Mouse (Mus musculus) mature B cell (primary cell): ENCODE measurements around the gene Snx25.
"Not testable (repeated sequence)": the region's sequence is repeated elsewhere in the genome, so short reads cannot be mapped to it uniquely, and the experiment has no call there.

Experiments
- in situ Hi-C: fragments of 300-500 bp; cut with MboI; formaldehyde crosslinking; loops from 2 replicates; pipeline ENCODE4 v1.14.3; 2019

Snx25 gene

DNA sequence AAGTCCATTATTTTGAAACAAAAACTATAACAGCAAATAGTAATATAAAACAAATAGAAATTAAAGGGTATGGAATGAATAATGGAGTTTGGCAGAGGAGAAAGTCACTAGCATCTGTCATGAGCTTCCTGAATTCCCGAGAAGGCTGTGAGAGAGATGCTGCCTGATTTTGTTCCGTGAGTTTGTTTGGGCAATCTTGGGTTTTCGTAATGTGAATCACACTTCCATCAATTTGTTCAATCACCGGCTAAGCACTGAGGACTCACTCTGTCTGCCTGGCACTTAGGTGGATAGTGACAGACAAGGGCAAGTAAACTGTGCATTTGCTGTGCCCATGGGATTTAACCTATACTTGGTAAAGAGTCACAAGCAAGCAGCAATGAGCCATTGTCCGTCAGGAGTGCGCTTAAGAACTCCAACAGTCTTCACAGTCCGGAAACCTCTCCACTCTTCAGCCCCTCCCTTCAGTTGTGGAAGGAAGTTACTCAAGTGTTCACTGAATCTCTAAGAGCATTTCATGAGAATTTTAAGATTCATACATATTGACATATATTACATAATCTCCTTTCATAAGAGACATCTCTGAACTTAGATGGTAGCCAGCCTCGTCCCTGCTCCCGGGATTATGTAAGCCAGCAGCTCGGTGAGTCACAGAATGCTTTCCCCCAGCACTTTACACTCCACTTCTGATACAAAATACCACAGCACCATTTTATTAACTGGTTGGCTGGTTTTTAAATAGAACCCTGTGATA lies 13.9 kb downstream of the Snx25 start:
- in situ Hi-C loops = no loop called here

DNA sequence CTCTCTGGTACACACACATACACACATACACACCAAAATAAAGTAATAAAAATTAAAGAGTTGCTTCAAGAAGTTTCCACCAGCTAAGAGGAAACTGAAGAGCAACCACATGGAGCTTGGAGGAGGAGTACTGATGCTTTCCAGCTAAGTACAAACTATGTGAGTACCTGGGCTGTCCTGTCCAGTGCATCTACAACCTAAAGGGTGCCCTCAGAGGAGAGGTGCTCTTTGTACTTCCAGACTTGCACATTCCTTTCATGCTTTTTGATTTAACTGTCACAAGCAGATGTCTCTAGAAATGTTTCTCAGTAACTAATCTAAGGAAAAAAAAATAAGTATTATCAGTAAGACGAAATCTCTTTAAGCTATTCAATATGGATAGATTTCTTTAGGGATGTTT lies 14.6 kb downstream of the Snx25 start:
- in situ Hi-C loops = no loop called here

DNA sequence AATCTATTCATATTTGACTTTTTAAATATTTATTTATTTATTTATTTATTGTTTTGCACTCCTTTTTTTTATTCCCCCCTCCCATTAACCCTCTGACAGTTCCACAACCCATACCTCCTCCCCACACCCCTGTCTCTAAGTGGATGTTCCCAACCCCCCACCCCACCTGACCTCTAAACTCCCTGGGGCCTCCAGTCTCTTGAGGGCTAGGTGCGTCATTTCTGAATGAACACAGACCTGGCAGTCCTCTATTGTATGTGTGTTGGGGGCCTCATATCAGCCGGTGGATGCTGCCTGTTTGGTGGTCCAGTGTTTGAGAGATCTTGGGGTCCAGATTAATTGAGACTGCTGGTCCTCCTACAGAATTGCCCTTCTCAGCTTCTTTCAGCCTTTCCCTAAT lies 16.4 kb downstream of the Snx25 start:
- in situ Hi-C loops = not testable (repeated sequence)

DNA sequence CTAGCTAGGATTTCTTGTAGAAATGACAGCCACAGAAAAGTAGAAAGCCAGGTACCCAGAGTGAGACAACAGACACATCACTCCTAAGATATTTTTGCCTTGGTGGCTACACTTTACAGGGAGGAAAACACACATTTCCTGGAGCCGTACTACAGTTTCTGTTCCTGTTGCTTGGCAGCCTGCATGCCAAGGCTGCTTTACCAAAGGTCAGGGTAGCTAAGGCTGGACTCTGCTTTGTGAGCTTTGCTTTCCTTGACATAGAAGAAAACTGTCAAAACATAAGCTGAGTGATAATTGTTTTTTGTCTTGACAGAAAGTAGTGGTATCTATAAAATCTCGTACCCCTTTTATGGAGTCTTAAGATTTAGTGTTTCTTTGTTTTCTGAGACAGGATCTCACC lies 21.5 kb downstream of the Snx25 start:
- in situ Hi-C loops = no loop called here

DNA sequence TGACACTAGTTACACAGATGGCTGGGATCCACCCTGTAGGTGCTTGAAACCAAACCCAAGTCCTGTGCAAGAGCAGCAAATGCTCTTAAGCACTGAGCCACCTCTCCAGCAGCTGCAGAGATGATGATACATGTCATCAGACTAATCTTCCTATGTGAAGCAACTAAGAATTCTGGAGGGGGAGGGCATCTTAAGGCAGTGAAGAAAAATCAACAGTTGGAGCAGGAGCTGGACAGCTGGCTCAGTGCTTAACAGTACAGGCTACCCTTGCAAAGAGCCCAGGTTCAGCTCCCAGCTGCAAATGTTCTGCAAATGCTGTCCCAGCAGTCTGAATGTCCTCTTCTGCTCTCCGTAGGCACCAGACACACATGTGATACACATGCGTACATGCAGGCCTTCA lies 29.5 kb downstream of the Snx25 start:
- in situ Hi-C loops = no loop called here

DNA sequence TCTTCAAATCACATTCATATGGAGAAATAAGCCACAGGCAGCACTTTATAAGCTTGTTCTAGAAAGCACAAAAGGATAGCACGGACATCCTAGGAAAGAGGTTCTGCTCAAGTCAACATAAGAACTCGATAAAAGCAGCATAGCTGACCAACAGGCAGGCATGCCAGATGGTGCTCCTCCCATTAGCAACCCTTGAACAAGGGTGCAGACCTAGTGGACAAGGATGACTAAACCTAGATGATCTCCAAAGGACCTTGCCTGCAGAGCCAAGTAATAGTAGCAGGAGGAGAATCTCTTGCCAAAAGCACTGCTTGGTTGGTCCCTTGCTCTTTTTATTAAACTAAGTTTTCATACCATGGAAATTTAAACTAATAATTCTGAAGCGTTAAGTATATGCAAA lies 32.8 kb downstream of the Snx25 start:
- in situ Hi-C loops = no loop called here

DNA sequence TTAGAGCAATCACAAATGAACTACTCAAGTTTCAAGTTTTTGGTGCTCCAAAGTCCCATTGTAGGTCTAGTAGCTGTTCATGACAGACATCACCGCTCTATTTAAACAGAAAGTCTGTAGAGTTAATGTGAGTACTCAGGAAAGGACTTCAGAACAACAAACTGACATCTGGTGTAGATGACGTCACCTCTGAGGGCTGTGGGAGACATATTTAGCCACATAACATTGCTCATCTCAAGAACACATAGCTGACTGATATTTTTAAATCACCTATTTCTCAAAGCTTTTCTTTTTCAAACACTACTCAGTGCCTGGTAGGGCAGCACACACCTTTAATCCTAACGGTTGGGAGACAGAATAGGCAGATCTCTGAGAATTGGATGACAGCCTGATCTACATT lies 34.8 kb downstream of the Snx25 start:
- in situ Hi-C loops = no loop called here

DNA sequence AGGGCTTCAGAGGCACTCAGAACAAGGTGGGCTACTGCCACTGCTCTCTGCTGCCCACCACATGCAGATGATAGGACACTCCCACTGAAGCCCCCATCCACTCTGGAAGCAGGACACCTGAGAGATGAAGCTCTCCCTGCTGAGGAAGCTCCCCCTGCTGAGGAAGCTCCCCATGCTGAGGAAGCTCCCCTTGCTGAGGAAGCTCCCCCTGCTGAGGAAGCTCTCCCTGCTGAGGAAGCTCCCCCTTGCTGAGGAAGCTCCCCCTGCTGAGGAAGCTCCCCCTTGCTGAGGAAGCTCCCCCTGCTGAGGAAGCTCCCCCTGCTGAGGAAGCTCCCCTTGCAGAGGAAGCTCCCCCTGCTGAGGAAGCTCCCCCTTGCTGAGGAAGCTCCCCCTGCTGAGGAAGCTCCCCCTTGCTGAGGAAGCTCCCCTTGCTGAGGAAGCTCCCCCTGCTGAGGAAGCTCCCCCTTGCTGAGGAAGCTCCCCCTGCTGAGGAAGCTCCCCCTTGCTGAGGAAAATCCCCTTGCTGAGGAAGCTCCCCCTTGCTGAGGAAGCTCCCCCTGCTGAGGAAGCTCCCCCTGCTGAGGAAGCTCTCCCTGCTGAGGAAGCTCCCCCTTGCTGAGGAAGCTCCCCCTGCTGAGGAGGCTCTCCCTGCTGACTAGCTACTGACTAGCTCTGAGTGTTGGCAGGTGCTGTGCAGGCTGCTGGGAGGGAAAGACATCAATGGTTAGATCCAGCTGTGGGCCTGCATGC lies 38.4 kb downstream of the Snx25 start:
- in situ Hi-C loops = not testable (repeated sequence)

DNA sequence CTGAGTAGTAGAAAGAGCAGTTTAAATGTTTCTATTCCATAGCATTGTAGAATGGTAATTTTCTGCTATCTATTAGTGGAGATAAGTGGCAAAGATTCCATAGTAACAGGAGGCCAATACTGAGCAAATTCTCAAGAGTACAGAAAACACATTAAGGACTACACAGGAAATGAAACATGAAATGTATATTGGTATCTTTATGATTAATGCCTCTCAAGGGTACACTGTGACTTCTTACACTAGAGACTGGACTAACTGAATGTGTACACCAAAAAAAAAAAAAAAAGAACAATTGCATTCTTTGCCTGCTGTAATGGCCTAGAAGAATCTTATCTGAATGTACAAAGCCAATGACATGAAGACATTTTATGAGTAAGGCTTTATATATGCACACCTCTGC lies 44.3 kb downstream of the Snx25 start:
- in situ Hi-C loops = no loop called here

DNA sequence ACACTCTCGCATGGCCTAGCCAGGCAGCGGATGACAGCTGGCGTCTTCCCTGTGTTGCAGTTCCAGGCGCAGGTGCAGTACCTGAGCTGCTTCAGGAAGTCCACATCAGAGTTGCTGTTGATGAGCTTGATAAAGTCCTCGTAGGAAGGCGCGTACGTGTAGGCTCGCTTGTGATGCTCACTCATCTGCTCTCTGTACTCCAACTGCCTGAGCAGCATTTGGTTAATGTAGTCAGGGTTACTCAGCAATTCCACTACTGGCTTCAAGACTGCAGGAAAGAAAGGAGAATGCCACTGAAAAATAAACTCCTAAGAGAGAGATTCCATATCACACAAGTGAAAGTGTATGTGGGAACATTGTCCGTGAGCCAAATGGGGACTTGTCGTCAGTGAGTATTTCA lies 48.5 kb downstream of the Snx25 start:
- in situ Hi-C loops = no loop called here

DNA sequence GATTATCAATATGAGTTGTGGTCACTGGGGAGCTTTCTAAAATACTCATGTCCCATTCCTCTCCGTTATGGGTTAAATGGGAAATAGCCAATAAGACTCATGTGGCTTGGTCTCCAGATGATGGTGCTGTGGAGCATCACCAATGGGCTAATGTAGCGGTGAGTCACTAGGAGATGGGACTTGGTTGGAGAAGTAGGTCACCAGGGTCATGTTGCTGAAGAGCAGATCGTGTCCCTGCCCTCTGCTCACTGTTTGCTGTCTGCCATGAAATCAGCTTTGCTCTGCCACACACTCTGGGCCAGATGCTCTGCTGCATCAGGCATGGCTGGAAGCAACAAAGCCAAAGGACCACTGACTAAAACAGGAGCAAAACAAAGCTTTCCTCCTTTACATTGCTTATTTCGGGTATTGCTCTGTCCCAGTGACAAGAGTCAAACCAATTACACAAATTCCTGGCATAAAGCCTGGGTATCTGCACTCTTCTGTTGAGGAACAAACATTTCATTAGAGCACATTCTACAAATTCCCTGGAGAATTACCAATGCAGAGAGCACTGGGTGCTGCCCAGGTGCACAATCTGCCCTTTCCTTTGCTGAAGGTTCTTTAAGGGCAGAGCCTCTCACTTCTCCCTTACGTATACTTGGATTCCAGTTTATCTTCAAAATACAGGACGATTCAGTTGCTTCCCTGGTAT lies 59.1 kb downstream of the Snx25 start:
- in situ Hi-C loops = no loop called here

DNA sequence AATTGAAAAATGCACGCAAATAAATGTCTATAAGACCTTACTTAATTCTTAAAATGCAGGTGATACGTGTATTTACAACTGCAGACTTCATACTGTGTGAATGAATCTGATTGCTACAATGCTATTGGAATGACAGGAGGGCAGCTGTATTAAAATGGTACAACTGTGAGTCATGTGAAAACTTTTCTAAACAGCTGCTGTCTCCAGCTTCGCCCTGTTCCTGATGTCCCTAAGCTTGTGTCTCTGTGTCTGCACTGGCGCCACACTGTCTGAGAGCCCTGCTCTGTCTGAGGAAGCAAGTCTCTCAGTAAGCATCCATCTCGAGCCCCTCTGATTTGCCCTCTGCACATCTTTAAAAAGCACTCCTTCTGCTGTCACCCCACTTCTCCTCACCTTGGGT lies 68.8 kb downstream of the Snx25 start:
- in situ Hi-C loops = no loop called here

DNA sequence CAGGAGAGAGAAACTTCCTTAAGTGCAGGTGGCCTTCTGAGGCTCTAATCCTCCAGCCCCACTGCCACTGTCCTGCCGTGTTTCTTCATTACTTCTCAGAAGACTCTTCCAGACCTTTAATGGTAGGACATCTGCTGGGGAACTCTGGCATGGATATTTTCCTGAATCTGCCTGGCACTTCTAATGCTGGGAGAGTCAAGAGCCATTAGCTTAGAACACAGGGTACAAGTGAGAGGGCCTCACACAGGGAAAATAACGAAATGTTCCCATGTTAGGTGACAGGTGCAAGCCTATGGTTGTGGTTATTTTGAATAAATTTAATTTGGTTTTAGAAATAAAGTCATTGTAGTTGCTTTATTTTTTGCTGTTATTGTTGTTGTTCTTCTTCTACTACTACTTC lies 70.9 kb downstream of the Snx25 start:
- in situ Hi-C loops = no loop called here

DNA sequence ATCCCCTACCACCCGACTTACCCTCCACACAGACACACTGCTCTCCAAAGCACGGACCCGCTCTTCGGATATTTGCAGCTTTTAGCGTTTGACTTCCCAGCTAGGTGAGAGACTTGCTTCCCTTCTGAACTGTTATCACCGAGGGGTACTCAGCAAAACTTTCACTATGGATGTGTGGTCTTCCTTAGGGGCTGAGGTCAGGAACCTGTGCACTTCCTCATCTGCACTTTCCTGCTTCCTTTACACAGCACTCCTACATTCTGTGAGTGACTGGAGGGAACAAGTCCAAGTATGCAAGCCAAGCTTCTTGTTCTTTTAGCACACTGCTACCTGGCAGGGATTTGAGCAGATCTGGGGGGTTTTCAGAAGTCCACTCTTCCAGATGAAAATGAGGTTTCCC lies 73.1 kb downstream of the Snx25 start:
- in situ Hi-C loops = no loop called here

DNA sequence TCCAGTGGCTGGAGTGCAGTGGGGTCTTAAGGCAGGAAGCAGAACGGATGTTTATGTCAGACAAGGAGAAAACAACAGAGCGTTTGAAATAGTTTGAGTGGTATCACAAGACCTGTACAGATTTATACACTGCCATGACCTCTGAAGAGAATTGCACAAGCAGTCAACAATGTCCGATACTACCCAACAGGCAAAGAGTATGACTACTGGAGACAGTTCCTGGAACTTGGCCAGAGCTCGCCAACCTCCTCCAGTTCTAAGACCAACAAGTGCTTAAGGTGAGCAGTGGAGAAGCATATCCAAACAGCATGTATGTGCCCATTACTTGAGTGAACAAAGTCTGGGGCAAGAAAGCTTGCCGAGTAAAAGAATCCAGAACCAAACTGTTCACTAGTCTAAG lies 76.7 kb downstream of the Snx25 start:
- in situ Hi-C loops = no loop called here

DNA sequence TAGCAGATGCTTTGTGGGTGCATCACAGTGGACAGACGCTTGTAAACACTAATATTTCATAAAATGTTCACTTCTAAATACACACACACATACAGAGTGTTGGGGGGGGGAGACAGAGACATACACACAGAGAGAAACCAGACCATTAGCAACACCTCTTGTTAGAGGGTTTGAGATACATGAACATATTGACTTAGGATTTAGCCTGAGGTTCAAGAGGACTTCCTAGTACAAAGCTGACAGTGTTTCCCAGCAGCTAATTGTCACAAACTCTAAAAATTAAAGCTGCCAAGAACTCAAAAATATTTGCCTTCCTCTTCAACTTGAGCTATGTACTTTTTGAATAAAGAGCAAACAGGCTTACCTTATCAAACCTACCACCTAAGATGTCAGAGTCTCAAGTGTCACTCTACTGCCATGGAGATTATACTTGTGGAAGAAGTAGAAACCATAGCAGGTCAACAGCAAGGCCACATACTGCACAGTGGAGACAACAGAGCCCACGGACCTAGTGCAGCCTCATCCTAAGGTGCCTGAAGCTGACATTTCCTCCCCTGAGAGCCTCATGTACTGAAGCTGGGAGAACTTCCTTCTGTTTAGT lies 78.3 kb downstream of the Snx25 start:
- in situ Hi-C loops = no loop called here

DNA sequence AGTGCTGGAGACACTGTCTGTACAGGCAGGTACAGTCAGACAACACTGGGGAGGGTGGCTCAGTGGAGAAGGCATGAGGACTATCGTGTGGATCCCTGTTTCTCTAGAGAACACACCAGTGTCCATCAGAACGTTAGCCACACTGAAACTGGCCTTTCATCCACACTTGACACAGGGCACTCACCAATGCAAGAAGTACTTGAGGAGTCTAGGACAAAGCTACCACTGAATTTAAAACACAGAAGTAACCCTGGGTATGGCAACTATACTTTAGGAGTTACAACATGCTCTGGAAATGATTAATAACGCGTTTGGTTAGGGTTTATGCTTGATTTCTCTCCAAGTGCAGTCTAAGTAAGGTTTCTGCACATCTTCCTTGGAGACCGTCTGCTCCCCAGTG lies 79.2 kb downstream of the Snx25 start:
- in situ Hi-C loops = no loop called here

DNA sequence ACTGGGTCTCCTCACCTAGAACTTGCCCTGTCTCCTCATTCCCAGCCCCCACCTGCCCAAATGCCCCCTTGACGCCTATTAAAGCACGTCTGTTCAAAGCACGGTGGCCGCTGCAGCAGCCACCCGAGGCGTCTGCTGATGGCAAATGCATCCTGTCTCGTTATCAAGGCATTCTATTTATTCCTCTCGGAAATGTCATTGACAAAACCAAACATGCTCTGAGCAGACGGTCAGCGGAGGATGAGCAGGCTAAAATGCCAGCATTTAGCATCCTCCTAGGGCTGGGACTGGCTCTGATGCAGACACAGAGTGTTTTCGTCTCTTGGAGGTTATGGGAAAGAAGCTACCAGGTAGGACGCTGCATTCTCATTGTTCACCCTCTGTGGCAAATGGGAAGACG lies 111.7 kb downstream of the Snx25 start:
- in situ Hi-C loops = no loop called here

DNA sequence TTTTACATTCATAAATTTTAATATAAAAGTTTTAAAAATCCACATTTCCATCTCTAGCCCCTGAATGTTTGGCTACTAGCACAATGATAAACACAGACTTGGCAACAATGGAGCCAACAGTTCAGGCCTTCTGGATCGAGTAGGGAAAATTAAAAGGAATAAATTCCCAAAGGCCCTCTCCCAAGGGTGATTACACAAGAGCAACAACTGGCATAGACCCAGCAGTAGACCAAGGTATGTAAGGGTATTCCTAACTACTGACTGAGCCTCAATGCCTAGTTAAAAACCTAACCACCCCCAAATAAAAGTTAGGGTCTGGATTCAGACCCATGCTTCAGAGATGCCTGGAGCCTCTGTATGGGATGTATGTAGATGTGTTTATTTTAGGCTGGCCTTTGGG lies 112.3 kb downstream of the Snx25 start:
- in situ Hi-C loops = no loop called here

DNA sequence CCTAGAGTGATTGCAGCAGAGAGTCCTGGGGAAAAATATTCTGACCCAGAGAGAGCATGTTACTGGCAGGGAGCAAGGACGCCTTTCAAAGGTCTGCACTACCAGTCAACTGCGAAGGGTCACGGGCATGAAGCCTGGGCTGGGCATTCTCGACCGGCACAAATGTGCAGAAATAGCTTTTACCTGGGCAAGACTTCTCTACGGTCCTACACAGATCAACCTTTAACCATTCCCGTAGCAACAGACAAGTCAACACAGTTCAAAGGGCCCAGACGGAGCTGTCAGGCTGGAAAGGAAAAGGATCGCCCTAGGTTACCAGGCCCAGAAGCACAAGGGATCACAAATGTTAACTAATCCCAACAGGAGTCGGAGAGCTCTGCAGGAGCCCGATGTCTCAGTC lies 115.7 kb downstream of the Snx25 start:
- in situ Hi-C loops = no loop called here

DNA sequence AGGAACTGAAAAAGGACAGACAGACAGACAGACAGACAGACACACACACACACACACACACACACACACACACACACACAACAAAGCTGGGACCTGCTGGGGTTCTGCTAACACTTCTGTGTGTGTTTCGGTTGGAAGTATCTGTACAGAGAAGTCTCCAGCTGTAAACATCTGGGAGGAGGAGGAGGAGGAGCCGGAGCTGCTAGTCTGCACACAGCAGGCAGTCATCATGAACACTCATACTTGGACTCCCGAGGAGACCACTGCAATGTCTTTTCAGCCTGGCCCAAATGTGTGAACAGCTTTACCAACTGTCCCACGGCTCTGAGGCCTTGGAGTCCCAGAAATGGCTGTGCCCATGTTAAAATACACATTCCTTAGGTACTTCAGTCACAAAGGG lies 127.6 kb downstream of the Snx25 start:
- in situ Hi-C loops = no loop called here

DNA sequence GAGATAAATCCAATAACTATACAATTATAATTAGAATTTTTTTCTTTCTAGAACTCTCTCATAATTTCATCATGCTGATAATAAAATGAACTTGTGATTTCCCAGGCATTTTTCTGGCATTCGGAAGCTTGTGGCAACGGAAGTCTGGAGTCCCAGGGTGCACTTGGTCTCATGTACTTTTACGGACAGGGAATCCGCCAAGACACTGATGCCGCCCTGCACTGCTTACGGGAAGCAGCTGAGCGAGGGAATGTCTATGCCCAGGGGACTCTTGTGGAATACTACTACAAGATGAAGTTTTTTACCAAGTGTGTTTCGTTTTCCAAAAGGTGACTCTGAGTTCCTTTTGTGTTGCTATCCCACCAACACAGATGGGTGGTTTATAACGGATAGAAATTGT lies 129.2 kb downstream of the Snx25 start:
- in situ Hi-C loops = no loop called here

DNA sequence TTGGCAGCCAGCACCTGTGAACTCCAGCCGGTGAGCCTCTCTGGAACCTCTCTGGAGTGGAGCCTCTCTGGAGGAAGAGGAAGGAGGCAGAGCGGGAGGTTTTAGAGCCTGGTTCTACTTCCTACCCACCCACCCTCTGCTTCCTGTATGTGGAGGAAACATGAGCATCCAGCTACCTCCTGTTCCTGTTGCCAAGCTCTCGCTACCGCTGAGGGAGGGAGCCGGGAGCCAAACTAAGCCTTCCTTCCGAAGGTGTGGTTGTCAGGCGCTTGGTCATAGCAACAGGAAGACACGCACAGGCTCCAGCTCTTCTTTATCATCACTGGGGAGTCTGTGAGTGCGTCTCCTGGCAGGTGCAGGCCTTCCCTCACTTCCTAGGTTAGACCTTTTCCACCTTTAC lies 129.8 kb downstream of the Snx25 start:
- in situ Hi-C loops = no loop called here
